Mouse (Mus musculus) neural tube, embryonic 11.5 days (tissue): ENCODE measurements around the gene 1600002K03Rik. TPM values are rescaled to one million over a fixed set of nuclear protein-coding genes. Genes with fewer than 3 reads are reported as not detected.

Source experiments
- ATAC-seq: fragments of 200-750 bp; cut with Nextera tagmentation; 2 replicates; pipeline ENCODE4 v1.8.0; 2017; ENCODE audit warnings: moderate number of reproducible peaks, mild to moderate bottlenecking, moderate TSS enrichment, moderate library complexity; ENCODE audit not compliant: insufficient read depth, low FRiP score, low TSS enrichment
- DNase-seq: peaks from one replicate; pipeline ENCODE4 v3.0.0-alpha.2; 2015; ENCODE audit warnings: low spot score
- H3K27ac ChIP-seq: fragments of 300-500 bp; sonication (generic); 2 replicates; pipeline ENCODE4 v1.5.1; 2014; ENCODE audit warnings: low read depth, mild to moderate bottlenecking, low read length
- H3K27me3 ChIP-seq: fragments of 300-500 bp; sonication (generic); 2 replicates; pipeline ENCODE4 v1.6.1; 2014; ENCODE audit warnings: mild to moderate bottlenecking, low read length, mixed read lengths; ENCODE audit not compliant: control insufficient read depth, insufficient read depth
- H3K36me3 ChIP-seq: fragments of 300-500 bp; sonication (generic); 2 replicates; pipeline ENCODE4 v1.6.1; 2014; ENCODE audit warnings: mild to moderate bottlenecking, low read length, moderate library complexity, mixed read lengths; ENCODE audit not compliant: control insufficient read depth, insufficient read depth
- H3K4me1 ChIP-seq: fragments of 300-500 bp; sonication (generic); 2 replicates; pipeline ENCODE4 v1.6.1; 2014; ENCODE audit warnings: low read length, mixed read lengths; ENCODE audit not compliant: control insufficient read depth, insufficient read depth
- H3K4me2 ChIP-seq: fragments of 300-500 bp; sonication (generic); 2 replicates; pipeline ENCODE4 v1.6.1; 2014; ENCODE audit warnings: low read depth, mild to moderate bottlenecking, moderate library complexity
- H3K4me3 ChIP-seq: fragments of 300-500 bp; sonication (generic); 2 replicates; pipeline ENCODE4 v1.5.1; 2014; ENCODE audit warnings: low read depth, low read length
- H3K9ac ChIP-seq: fragments of 300-500 bp; sonication (generic); 2 replicates; pipeline ENCODE4 v1.6.1; 2014; ENCODE audit warnings: mild to moderate bottlenecking, low read length
- H3K9me3 ChIP-seq: fragments of 300-500 bp; sonication (generic); 2 replicates; pipeline ENCODE4 v1.6.1; 2016; ENCODE audit warnings: low read length; ENCODE audit not compliant: control insufficient read depth
- WGBS: fragments of 180-500 bp; shearing (Covaris S2); extraction: QIAGEN DNeasy Blood & Tissue Kit; methylation state at CpG from one replicate; pipeline ENCODE4 v1.1.7; 2014; 5-methylcytosine and 5-hydroxymethylcytosine counted together
- polyA plus RNA-seq: library from polyadenylated mRNA; unstranded; fragments of >200 nt; fragmentation: Nextera tagmentation; extraction: Ambion mirVana; gene quantifications from 2 replicates; pipeline ENCODE4 v1.2.1, GENCODE M21; 2014

Gene 1600002K03Rik
- 8.8 and 10.8 TPM in 2 replicates for polyA plus RNA-seq

GRCm38 (mm10) chr10:80172527-80173292, at the start of gene 1600002K03Rik:
Gene 1600002K03Rik, plus strand, starts transcription at chr10:80172944.
- peak within 1 kb of the TSS; percentile 62 for H3K4me2 ChIP-seq
- no peaks in the 10 kb centered on the region for H3K9me3 ChIP-seq
- peaks cover 18% of the 10 kb centered on the region for H3K36me3 ChIP-seq
- peak within 1 kb of the TSS; percentile 48 for H3K4me3 ChIP-seq
- H3K9ac ChIP-seq = peak within 1 kb of the TSS; percentile 60
- peak; percentile 90 for DNase-seq
- no peaks in the 10 kb centered on the region for H3K27me3 ChIP-seq
- peak; percentile 71 for ATAC-seq
- WGBS = 9% methylated on average over 35 of the region's 35 CpGs
- H3K27ac ChIP-seq = peak within 1 kb of the TSS; percentile 74
- H3K4me1 ChIP-seq = peaks cover 19% of the 10 kb centered on the region

GRCm38 (mm10) chr10:80123932-80124562, 48.7 kb upstream of the 1600002K03Rik start:
- Histone ChIP-seq H3K4me1 (peaks cover 2% of the 10 kb centered on the region; the same call in 1 of the 2 replicates), H3K27me3 (no peaks in the 10 kb centered on the region), H3K4me3 (no peak overlapping the region), H3K27ac (no peak overlapping the region), H3K9me3 (no peaks in the 10 kb centered on the region), H3K4me2 (no peak overlapping the region), H3K36me3 (peaks cover 20% of the 10 kb centered on the region), H3K9ac (no peak overlapping the region; the same call in 1 of the 2 replicates)
- ATAC-seq = no peak
- DNase-seq = no peak
- WGBS = 91% methylated on average over 9 of the region's 9 CpGs

GRCm38 (mm10) chr10:80127920-80128319, 44.8 kb upstream of the 1600002K03Rik start:
- Histone ChIP-seq H3K27me3 (no peaks in the 10 kb centered on the region), H3K27ac (no peak overlapping the region), H3K9ac (no peak overlapping the region), H3K9me3 (no peaks in the 10 kb centered on the region), H3K36me3 (peaks cover 22% of the 10 kb centered on the region; the same call in 1 of the 2 replicates), H3K4me2 (no peak overlapping the region), H3K4me3 (no peak overlapping the region), H3K4me1 (peaks cover 5% of the 10 kb centered on the region; the same call in 1 of the 2 replicates)
- 95% methylated on average over 8 of the region's 8 CpGs for WGBS
- ATAC-seq = no peak
- no peak for DNase-seq

GRCm38 (mm10) chr10:80129846-80130245, 42.9 kb upstream of the 1600002K03Rik start:
- no peak overlapping the region for H3K4me2 ChIP-seq
- H3K27ac ChIP-seq = no peak overlapping the region
- 95% methylated on average over 9 of the region's 9 CpGs for WGBS
- peaks cover 5% of the 10 kb centered on the region; the same call in 1 of the 2 replicates for H3K4me1 ChIP-seq
- peaks cover 22% of the 10 kb centered on the region; the same call in 1 of the 2 replicates for H3K36me3 ChIP-seq
- no peak for DNase-seq
- H3K4me3 ChIP-seq = no peak overlapping the region
- no peak for ATAC-seq
- no peaks in the 10 kb centered on the region for H3K9me3 ChIP-seq
- H3K27me3 ChIP-seq = no peaks in the 10 kb centered on the region; the same call in 1 of the 2 replicates
- no peak overlapping the region for H3K9ac ChIP-seq

GRCm38 (mm10) chr10:80130403-80131031, 42.2 kb upstream of the 1600002K03Rik start:
- WGBS = 83% methylated on average over 18 of the region's 18 CpGs
- H3K4me2 ChIP-seq = no peak overlapping the region
- H3K27ac ChIP-seq = no peak overlapping the region
- H3K36me3 ChIP-seq = peaks cover 16% of the 10 kb centered on the region; the same call in 1 of the 2 replicates
- ATAC-seq (no peak), DNase-seq (no peak)
- H3K4me1 ChIP-seq = peaks cover 5% of the 10 kb centered on the region; the same call in 1 of the 2 replicates
- H3K27me3 ChIP-seq = peaks cover 4% of the 10 kb centered on the region; the same call in 1 of the 2 replicates
- H3K4me3 ChIP-seq = no peak overlapping the region
- H3K9ac ChIP-seq = no peak overlapping the region
- H3K9me3 ChIP-seq = no peaks in the 10 kb centered on the region

- H3K4me1 ChIP-seq = peaks cover 6% of the 10 kb centered on the region
- H3K27ac ChIP-seq = no peak overlapping the region
- DNase-seq (peak; percentile 67), ATAC-seq (peak; percentile 29; the same call in 1 of the 2 replicates)
- peaks cover 13% of the 10 kb centered on the region for H3K27me3 ChIP-seq
- peak overlapping the region; percentile 17 for H3K4me2 ChIP-seq
- H3K4me3 ChIP-seq = no peak overlapping the region
- no peaks in the 10 kb centered on the region for H3K9me3 ChIP-seq
- peaks cover 11% of the 10 kb centered on the region; the same call in 1 of the 2 replicates for H3K36me3 ChIP-seq
- H3K9ac ChIP-seq = 0 out of 2 replicates have a peak overlapping the region, but pooled peaks have one; percentile 9
- WGBS = 13% methylated on average over 52 of the region's 55 CpGs
Measured at GRCm38 (mm10) chr10:80131316-80131951, 41.3 kb upstream of the 1600002K03Rik start.

- 28% methylated on average over 27 of the region's 27 CpGs for WGBS
- no peak overlapping the region for H3K4me3 ChIP-seq
- 0 out of 2 replicates have a peak overlapping the region, but pooled peaks have one; percentile 9 for H3K9ac ChIP-seq
- no peak for DNase-seq
- H3K9me3 ChIP-seq = no peaks in the 10 kb centered on the region
- peaks cover 11% of the 10 kb centered on the region for H3K4me1 ChIP-seq
- H3K4me2 ChIP-seq = peak overlapping the region; percentile 17
- H3K36me3 ChIP-seq = peaks cover 11% of the 10 kb centered on the region; the same call in 1 of the 2 replicates
- no peak for ATAC-seq
- peaks cover 18% of the 10 kb centered on the region for H3K27me3 ChIP-seq
- H3K27ac ChIP-seq = no peak overlapping the region
Measured at GRCm38 (mm10) chr10:80131952-80132350, 40.8 kb upstream of the 1600002K03Rik start.
